Mouse (Mus musculus): ENCODE results near the gene Lyzl4. TPM values are rescaled to one million over a fixed set of nuclear protein-coding genes. Genes with fewer than 3 reads are reported as not detected.

Lyzl4 gene
- total and polyA plus RNA-seq, 2 experiments from 2014 or later, result not detected

- Histone ChIP-seq H3K27ac (ENCODE audit: low read depth) (no peak overlapping the region), H3K36me3 (replicated peaks; ENCODE audit: control insufficient read depth, insufficient read depth, low read length) (peaks cover 17% of the 10 kb centered on the region; the same call in 1 of the 2 replicates), H3K4me3 (ENCODE audit: low read depth, low read length) (no peak overlapping the region), H3K4me2 (ENCODE audit: low read depth, low read length) (no peak overlapping the region), H3K9ac (replicated peaks; ENCODE audit: low read depth, low read length) (no peak overlapping the region), H3K27me3 (ENCODE audit: control insufficient read depth, insufficient read depth, low read length) (no peaks in the 10 kb centered on the region), H3K4me1 (ENCODE audit: control insufficient read depth, insufficient read depth) (no peaks in the 10 kb centered on the region), H3K9me3 (replicated peaks; ENCODE audit: control insufficient read depth, low read length) (no peaks in the 10 kb centered on the region)
- ATAC-seq (ENCODE audit: insufficient read depth, low read depth) (no peak), DNase-seq (ENCODE audit: low spot score) (no peak)
- no peak for TF ChIP-seq CTCF (IDR thresholded peaks at IDR 0.05; ENCODE audit: low read depth)
- no peak for TF ChIP-seq EP300 (IDR thresholded peaks at IDR 0.05; ENCODE audit: low read depth)
- 61% methylated on average over 8 of the region's 8 CpGs for WGBS
These were observed 39.3 kb upstream of the Lyzl4 start for GRCm38 (mm10) chr9:121681191-121681590.

DNA sequence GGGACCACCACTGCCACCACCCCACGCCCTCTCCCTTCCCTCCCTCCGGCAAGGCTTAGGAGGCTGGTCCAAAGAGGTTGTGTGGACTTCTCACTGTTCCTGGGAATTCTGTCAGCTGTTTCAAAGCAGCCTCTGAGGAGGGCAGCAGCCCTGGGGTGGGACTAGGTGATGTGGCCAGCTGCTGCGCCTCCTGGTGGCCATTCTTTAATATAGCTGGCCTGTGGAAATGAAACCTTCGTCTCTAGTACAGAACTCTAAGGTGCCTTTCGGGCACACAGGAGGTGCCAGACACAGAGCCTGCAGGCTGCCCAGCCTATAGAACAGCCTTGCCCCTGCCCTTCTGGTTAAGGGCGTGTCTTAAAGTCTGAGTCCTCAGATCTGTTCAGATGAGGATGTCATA, 37.7 kb upstream of the Lyzl4 start:
- DNase-seq (ENCODE audit: low spot score), result peak; percentile 69
- peak; percentile 82 for ATAC-seq (ENCODE audit: insufficient read depth, low read depth)

DNA sequence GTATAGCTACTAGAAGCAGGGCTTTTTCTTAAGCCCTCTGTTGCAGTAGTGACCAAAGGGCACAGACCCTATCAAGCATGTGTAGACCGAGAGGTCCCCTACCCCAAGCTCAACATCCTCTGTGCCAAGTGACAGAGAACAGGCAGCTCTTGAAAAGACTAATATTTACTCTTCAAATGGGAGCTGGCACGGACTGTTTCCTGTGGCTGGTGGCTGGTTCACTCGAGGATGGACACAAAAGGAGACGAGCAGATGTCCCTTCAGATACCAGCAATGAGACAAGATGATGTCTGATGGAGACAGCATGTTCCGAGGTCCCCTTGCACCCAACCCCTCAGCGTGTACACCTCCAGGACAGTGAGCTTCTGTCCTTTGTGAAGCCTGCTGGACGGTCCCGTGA, 35.6 kb upstream of the Lyzl4 start:
- Histone ChIP-seq H3K4me3 (ENCODE audit: low read depth, low read length) (no peak overlapping the region), H3K9me3 (replicated peaks; ENCODE audit: control insufficient read depth, low read length) (no peaks in the 10 kb centered on the region), H3K4me1 (ENCODE audit: control insufficient read depth, insufficient read depth) (peaks cover 5% of the 10 kb centered on the region), H3K36me3 (replicated peaks; ENCODE audit: control insufficient read depth, insufficient read depth, low read length) (no peaks in the 10 kb centered on the region), H3K4me2 (ENCODE audit: low read depth, low read length) (no peak overlapping the region), H3K9ac (replicated peaks; ENCODE audit: low read depth, low read length) (no peak overlapping the region), H3K27ac (ENCODE audit: low read depth) (no peak overlapping the region), H3K27me3 (ENCODE audit: control insufficient read depth, insufficient read depth, low read length) (no peaks in the 10 kb centered on the region)
- no peak for ATAC-seq (ENCODE audit: insufficient read depth, low read depth)
- DNase-seq (ENCODE audit: low spot score), result no peak
- WGBS, result 52% methylated on average over 8 of the region's 8 CpGs
- TF ChIP-seq EP300 (IDR thresholded peaks at IDR 0.05; ENCODE audit: low read depth) (no peak), CTCF (IDR thresholded peaks at IDR 0.05; ENCODE audit: low read depth) (no peak)

More for the DNA sequence above, 37.7 kb upstream of the Lyzl4 start:
- H3K9ac ChIP-seq (replicated peaks; ENCODE audit: low read depth, low read length), result no peak overlapping the region
- H3K9me3 ChIP-seq (replicated peaks; ENCODE audit: control insufficient read depth, low read length), result no peaks in the 10 kb centered on the region
- no peaks in the 10 kb centered on the region for H3K27me3 ChIP-seq (ENCODE audit: control insufficient read depth, insufficient read depth, low read length)
- peaks cover 7% of the 10 kb centered on the region; the same call in 1 of the 2 replicates for H3K36me3 ChIP-seq (replicated peaks; ENCODE audit: control insufficient read depth, insufficient read depth, low read length)
- TF ChIP-seq EP300 (IDR thresholded peaks at IDR 0.05; ENCODE audit: low read depth) (no peak), CTCF (IDR thresholded peaks at IDR 0.05; ENCODE audit: low read depth) (peak; percentile 85)
- no peak overlapping the region for H3K27ac ChIP-seq (ENCODE audit: low read depth)
- no peak overlapping the region for H3K4me2 ChIP-seq (ENCODE audit: low read depth, low read length)
- 21% methylated on average over 6 of the region's 6 CpGs for WGBS
- no peak overlapping the region for H3K4me3 ChIP-seq (ENCODE audit: low read depth, low read length)
- no peaks in the 10 kb centered on the region for H3K4me1 ChIP-seq (ENCODE audit: control insufficient read depth, insufficient read depth)

DNA sequence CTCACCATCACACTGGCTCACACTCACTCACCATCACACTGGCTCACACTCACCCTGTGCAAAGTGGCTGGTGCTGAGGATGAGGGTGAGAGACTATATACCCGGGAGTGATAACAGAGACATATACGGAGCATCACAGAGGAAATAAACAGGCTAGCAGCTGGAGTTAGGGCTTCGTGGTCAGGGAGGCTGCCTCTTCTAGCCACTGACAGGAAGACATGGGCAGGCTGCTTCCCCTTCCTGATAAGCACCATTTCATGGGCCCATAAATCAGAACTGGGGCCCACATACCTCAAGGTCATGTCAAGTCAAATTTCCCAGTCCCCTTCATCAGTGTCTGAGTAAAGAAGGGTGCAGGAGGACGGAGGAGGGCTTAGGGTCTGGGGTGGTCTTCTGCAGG, 35.2 kb upstream of the Lyzl4 start:
- no peaks in the 10 kb centered on the region for H3K27me3 ChIP-seq (ENCODE audit: control insufficient read depth, insufficient read depth, low read length)
- no peak overlapping the region for H3K4me3 ChIP-seq (ENCODE audit: low read depth, low read length)
- H3K4me2 ChIP-seq (ENCODE audit: low read depth, low read length), result no peak overlapping the region
- peaks cover 9% of the 10 kb centered on the region for H3K4me1 ChIP-seq (ENCODE audit: control insufficient read depth, insufficient read depth)
- TF ChIP-seq CTCF (IDR thresholded peaks at IDR 0.05; ENCODE audit: low read depth), result no peak
- TF ChIP-seq EP300 (IDR thresholded peaks at IDR 0.05; ENCODE audit: low read depth), result no peak
- no peaks in the 10 kb centered on the region for H3K36me3 ChIP-seq (replicated peaks; ENCODE audit: control insufficient read depth, insufficient read depth, low read length)
- WGBS, result 54% methylated on average over 4 of the region's 4 CpGs
- ATAC-seq (ENCODE audit: insufficient read depth, low read depth) (no peak), DNase-seq (ENCODE audit: low spot score) (no peak)
- no peaks in the 10 kb centered on the region for H3K9me3 ChIP-seq (replicated peaks; ENCODE audit: control insufficient read depth, low read length)
- no peak overlapping the region for H3K9ac ChIP-seq (replicated peaks; ENCODE audit: low read depth, low read length)
- no peak overlapping the region for H3K27ac ChIP-seq (ENCODE audit: low read depth)

- Histone ChIP-seq H3K27ac (ENCODE audit: low read depth) (no peak overlapping the region), H3K9ac (replicated peaks; ENCODE audit: low read depth, low read length) (no peak overlapping the region), H3K27me3 (ENCODE audit: control insufficient read depth, insufficient read depth, low read length) (peaks cover 2% of the 10 kb centered on the region; the same call in 1 of the 2 replicates), H3K4me1 (ENCODE audit: control insufficient read depth, insufficient read depth) (peaks cover 16% of the 10 kb centered on the region), H3K36me3 (replicated peaks; ENCODE audit: control insufficient read depth, insufficient read depth, low read length) (no peaks in the 10 kb centered on the region), H3K4me2 (ENCODE audit: low read depth, low read length) (no peak overlapping the region), H3K9me3 (replicated peaks; ENCODE audit: control insufficient read depth, low read length) (no peaks in the 10 kb centered on the region), H3K4me3 (ENCODE audit: low read depth, low read length) (no peak overlapping the region; the same call in 1 of the 2 replicates)
- DNase-seq (ENCODE audit: low spot score) (no peak), ATAC-seq (ENCODE audit: insufficient read depth, low read depth) (no peak)
- 81% methylated on average over 2 of the region's 2 CpGs for WGBS
- TF ChIP-seq CTCF (IDR thresholded peaks at IDR 0.05; ENCODE audit: low read depth) (no peak), EP300 (IDR thresholded peaks at IDR 0.05; ENCODE audit: low read depth) (no peak)
These were observed 33.7 kb upstream of the Lyzl4 start for GRCm38 (mm10) chr9:121675556-121675955.

- 71% methylated on average over 9 of the region's 9 CpGs for WGBS
- TF ChIP-seq EP300 (IDR thresholded peaks at IDR 0.05; ENCODE audit: low read depth) (no peak), CTCF (IDR thresholded peaks at IDR 0.05; ENCODE audit: low read depth) (no peak)
- Histone ChIP-seq H3K9ac (replicated peaks; ENCODE audit: low read depth, low read length) (no peak overlapping the region), H3K27ac (ENCODE audit: low read depth) (no peak overlapping the region), H3K9me3 (replicated peaks; ENCODE audit: control insufficient read depth, low read length) (no peaks in the 10 kb centered on the region), H3K4me1 (ENCODE audit: control insufficient read depth, insufficient read depth) (peaks cover 16% of the 10 kb centered on the region), H3K36me3 (replicated peaks; ENCODE audit: control insufficient read depth, insufficient read depth, low read length) (no peaks in the 10 kb centered on the region), H3K4me2 (ENCODE audit: low read depth, low read length) (no peak overlapping the region), H3K4me3 (ENCODE audit: low read depth, low read length) (no peak overlapping the region; the same call in 1 of the 2 replicates), H3K27me3 (ENCODE audit: control insufficient read depth, insufficient read depth, low read length) (peaks cover 8% of the 10 kb centered on the region; the same call in 1 of the 2 replicates)
- DNase-seq (ENCODE audit: low spot score) (no peak), ATAC-seq (ENCODE audit: insufficient read depth, low read depth) (no peak)
These were observed 33.1 kb upstream of the Lyzl4 start for GRCm38 (mm10) chr9:121675011-121675410.

Measured in heart, postnatal 0 days (tissue).